Mouse (Mus musculus) T-cell, adult 2 months (primary cell): ENCODE results near the gene Nipa1.

ENCODE experiments used
- DNase-seq: peaks from one replicate; pipeline ENCODE4 v3.0.0; 2022; ENCODE audit warnings: low spot score

Gene Nipa1

GRCm38 (mm10) chr7:55935025-55935424 lies 84.7 kb downstream of the Nipa1 start:
- DNase-seq: no peak

- no peak for DNase-seq
Measured at GRCm38 (mm10) chr7:55928649-55929048, 91.1 kb downstream of the Nipa1 start.
